Mouse (Mus musculus) thymus, adult 18-20 months (tissue): ENCODE results near the gene Cdadc1.
A peak's percentile ranks its signal among the peaks of the same experiment; 100 is the strongest.

Experiments used
- DNase-seq, 2 experiments: peaks; one replicate each; pipeline ENCODE4 v3.0.0; 2022; ENCODE audit warnings: mixed read lengths in 2 of 2

The Cdadc1 gene

GRCm38 (mm10) chr14:59612920-59613625 is 15.3 kb upstream of the Cdadc1 start:
- no peak for DNase-seq

DNA sequence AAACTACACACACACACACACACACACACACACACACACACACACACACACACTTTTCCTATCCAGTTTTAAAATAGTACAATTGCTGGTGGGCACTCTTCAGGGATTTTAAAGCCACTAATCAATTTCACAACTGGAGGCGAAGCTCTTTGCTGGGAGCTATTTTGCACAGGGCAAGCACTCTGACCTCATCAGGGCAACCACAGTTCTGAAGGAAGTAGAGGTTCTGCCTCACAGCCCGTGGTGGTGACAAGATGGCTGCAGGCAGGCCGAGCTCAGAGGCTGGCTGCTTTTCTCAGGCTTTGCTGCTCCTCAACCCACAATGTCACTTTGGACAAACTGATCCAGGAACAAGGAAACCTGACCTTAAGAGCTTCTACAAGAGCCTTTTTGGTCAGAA is 9.3 kb upstream of the Cdadc1 start:
- DNase-seq, result no peak

- peak; percentile 11 to 31 for DNase-seq
Measured at GRCm38 (mm10) chr14:59605671-59606353, 8.1 kb upstream of the Cdadc1 start.

DNA sequence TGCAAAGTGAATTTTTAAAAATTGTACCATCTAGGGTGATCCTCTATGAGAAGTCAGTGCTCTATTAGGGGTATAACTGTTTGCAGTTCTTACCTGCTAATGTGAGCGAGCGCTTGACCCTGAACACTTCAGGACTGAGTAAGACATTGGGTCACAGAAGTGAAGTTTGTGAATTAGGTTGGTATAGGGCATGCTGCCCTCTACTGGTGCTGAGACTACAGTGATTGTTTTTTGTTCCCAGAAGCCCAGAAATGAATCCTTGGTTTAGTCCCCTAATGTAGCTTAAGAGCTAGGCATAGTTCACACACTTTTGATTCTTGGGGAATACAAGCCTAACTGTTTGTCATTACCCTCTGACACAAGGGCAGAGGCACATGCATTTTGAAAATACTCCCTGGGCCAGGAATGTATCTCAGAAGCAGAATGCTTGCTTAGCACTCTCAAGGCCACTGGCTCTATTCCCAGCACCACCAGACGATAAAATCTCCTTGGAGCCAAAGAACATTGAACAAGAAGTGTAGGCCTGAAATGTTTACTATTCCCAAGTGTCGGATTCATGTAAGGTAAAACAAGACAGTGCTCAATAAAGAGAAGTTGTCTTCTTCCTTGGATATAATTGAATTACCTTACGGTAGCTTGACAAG is 6.4 kb upstream of the Cdadc1 start:
- DNase-seq, result no peak

- DNase-seq, result no peak
Measured at GRCm38 (mm10) chr14:59598260-59598627, 485 bp upstream of the Cdadc1 start.

DNA sequence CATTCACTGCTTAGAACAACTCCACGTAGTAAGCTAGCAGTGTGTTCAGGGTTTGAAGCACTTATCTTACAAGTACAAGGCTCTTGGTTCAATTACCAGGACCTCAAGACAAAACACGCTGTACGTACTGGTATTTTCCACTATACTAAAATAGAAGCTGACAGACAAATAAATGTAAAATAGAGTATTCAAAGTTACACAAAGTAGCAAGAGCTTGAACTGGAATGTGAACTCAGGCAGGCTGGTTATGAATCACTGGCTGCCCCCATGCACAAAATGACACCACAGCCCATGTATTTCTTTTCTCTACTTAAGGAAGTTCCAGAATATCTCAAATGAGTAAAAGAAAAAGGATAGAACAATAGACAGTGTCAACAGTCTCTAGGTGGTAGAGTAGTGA is 2.8 kb downstream of the Cdadc1 start:
- DNase-seq, result no peak

DNA sequence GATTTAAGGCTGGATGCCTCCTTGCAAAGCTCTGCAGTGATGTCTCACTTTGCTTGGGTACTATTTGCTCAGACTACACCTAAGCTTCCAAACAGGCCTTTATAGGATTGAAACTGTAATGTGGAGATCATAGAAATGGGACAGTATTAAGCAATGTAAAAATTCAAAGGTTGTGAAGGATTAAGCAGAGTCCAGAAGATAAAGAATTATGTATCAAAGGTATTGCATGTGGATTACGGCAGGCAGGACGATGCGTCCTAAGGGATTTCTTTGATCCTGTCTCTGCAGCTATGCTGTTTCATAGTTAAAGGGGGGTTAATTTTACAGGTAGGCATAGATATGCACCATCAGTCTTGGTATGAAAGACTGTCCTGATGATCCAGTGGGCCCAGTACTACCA is 5.2 kb downstream of the Cdadc1 start:
- no peak for DNase-seq

DNA sequence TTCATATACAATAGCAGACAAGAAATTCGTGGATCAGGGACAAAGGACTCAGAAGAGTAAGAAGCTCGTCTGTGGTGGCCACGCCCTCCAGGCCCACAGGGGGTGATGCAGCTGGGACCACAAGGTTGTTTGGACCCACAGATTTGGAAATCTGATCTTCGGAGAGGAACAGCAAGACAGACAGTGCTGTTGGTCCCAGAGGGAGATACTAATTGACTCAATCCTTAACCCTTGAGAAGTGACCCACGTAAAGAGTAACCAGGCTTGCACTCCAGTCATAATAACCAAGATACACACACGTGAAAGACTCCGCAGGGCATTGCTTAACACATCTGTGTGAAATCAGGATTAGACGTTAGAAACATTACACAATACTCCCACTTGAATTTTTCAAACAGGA is 5.9 kb downstream of the Cdadc1 start:
- DNase-seq, result no peak

GRCm38 (mm10) chr14:59590614-59591013 is 7.1 kb downstream of the Cdadc1 start:
- no peak for DNase-seq

DNA sequence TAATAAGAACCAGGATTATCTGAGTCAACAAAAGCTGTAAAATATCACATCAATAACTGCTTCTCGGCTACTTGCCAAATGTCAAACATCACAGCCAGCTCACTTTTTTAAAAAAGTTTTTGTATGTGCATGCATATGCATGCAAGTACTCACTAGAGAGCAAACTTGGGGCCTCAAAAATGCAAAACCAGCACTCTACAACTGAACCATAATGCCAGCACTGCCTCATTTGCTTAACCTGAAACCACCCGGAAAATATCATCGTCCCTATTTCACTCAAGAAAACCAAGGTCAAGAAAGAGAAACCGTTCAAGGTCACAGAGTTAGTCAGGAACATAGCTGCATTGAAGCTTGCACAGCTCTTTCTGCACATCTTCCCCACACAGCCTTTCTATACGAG is 21.4 kb downstream of the Cdadc1 start:
- no peak for DNase-seq

DNA sequence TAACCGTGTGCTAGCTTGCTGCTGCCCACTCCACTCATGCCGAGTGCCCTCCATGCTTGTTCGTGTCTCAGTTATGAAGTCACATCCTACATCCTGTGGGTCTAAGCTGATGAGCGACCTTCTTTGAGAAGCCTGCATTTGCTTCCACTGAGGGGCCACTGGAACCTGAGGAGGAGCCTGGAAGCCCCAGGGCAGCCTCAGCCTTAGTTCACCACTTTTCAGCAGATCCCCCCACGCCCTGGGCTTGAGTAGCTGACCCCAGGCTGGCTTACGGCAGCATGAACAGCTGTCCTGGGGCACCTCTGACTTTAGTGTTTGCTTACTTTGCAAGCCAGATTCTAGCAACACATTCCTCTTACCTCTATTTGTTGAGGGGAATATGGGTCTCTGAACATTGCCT is 31.0 kb downstream of the Cdadc1 start:
- DNase-seq, result no peak

GRCm38 (mm10) chr14:59557886-59558285 is 39.9 kb downstream of the Cdadc1 start:
- no peak for DNase-seq

DNA sequence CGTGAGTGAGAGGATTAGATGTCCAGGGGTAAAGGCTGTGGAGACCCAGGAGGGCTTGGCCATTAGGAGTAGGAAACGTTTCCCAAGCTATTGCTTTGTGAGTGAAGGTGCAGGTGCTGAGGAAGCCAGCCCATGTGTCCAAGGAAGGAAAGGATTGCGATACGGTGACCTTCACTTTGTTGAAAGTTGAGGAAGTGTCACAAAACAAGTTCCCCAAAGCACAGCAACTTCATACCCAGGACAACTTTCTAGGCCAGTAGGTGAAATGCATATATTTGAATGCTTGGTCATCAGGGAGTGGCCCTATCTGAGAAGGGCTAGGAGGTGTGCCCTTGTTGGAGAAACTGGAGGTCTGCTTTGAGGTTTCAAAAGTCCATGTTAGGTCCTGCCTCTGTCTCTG is 40.7 kb downstream of the Cdadc1 start:
- DNase-seq, result no peak

GRCm38 (mm10) chr14:59555928-59556531 is 41.7 kb downstream of the Cdadc1 start:
- peak in 1 of 2 experiments; percentile 30 for DNase-seq

DNA sequence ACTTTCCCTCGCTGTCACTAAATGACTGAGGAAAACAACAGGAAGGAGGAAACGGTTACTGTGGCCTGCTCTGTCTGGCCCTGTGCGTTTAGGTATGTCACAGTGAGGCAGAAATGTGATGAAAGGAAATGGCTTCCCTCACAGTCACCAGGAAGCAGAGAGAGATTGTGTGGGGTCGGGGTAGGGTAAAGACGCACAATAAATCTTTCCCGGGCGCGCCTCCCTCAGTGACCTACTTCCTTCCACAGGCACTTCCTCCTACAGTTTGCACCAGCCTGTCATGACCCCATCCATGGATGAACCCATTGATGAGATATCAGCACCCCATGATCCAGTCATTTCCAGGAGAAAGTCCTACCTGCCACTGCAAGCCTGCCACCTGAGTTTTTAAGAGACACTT is 42.7 kb downstream of the Cdadc1 start:
- no peak for DNase-seq

GRCm38 (mm10) chr14:59554025-59554424 is 43.7 kb downstream of the Cdadc1 start:
- DNase-seq, result no peak

DNA sequence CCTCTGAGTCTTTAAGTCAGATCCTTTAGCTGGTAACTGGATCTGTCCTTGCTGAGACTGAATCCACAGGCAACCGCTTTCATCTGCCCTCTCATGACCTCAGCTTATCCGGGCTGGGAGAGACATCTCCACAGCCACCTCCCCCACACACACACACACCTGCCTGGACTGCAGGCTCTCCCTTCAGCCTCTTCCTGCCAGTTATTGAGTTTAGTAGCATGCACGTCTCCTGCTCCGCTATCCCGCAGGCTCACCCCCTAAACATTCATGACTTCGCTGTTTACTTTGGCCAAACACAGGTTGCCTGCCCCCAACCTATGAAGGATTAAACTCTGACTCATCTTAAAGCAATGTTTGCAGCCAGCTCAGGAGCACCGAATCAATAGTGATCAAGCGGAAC is 45.8 kb downstream of the Cdadc1 start:
- no peak for DNase-seq

DNA sequence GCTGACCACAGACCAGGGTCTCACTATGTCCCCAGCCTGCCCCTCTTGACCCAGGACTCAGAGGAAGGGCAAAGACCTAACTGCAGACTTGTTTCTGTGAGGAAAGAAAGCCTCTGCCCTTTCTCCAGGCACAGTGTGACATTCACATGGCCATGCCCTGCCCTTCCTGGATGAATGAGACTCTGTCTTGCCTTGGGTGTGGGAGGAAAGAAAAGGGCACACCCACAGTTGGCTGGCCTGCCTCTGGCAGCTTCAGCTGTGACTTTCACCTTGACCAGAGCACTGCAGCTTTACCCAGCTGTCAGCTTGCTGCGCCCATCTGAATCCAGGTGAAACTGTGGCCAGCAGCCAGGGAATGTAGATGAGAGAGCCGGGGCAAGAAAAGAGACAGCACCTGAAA is 46.9 kb downstream of the Cdadc1 start:
- no peak for DNase-seq

DNA sequence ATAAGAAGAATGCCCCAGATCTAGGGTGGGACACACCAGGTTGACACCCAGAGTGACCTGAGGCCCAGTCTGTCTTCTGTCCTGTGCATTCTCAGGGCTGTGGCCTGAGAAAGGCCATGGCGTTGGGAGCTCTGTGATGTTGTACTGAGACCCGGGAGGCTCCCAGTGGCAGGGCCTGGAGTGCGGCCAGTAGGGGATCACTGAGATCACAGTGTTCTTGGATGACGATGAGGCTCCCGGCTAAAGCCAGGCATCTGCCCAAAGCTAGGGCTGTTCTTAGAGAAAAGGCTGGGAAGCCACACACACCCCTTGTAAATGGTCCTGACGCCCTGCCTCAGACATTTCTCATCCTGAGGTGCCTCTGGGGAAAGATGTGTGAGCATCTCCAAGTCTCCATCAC is 48.7 kb downstream of the Cdadc1 start:
- DNase-seq, result no peak

DNA sequence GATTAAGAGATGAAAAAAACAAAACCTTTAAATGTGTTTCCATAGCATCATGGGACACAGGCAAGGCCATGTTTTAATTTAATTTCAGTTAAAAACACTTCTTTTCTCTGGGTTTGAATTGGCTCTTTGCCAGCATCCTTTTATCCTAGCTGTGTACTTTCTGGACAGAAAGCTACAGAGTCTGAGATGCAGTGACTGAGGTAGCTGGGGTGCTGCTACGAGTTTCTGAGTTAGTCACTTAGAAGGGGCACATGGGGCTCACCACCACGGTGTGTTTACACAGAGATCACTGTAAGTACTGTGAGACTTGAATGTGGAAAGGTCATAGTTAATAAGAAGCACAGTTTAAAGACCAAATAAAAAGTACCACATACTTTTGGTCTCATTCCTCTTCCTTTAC is 49.2 kb downstream of the Cdadc1 start:
- DNase-seq, result no peak

DNA sequence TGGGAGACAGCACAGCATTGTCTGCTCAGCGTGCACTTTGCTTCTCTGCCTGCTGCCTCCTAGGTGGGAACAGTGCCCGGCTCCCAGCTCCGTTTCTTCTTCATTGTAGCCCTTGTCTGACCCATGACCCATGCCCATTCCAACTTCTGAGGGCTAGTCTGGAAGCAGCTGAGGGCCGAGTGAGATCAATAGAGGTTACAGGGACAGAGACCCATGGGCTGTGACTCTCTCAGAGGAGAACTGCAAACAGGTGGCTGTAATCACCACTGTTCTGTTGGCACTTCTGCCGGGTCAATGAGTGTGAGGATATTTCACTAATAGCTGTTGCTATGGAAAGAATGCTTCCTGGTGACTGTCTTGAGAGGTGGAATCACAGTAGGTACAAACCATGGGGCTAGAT is 50.2 kb downstream of the Cdadc1 start:
- no peak for DNase-seq

DNA sequence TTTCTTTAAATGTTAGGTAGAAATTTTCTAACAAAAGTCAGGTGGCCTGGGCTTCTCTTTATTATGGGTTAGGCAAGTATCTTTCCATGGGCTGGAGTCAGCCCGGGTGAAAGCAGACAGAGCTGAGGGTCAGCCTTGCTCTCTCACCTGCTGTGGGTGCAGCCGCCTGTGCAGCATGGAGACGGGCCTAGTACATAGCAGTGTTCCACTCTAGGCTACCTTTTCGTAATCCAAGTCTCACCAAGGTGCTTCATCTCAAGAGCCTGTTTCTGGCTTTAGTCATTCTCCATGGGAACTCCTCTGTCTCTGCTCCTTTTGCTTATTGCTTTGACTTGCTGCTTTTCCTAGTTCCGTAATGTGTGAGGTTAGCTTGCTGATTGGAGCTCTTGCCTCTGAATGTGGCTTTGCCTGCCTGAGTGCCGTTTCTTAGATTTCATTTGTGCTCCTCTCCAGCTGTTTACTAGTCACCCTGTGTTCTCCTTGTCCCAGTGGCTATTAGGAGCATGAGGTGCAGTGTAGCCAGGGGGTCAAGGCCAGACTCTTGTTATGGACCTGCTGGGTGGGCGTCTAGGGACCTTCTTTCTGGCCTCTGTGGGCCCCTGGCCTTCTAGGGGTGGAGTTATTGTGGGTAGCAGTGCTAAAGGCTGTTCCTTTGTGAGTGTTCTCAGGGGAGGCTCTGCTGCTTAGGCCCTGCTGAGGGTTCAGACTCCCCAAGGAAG is 51.4 kb downstream of the Cdadc1 start:
- no peak for DNase-seq

DNA sequence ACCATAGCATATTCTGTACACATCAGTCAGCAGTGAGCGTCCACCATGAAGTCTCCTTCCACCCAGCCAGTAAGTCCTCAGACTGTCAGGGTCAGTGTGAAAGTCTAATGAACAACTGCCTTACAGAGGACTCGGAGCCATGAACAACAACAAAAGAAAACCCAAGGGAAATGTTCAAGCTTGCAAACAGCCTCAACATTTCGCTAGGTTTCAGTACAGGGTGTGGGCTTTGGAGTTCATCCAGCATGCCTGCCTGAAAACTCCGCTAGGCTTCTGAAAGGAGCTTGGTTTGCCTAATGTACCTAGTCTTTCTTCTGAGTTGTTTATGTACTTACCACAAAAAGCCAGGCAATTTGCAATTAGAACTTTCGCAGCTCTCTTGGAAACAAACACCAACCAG is 53.8 kb downstream of the Cdadc1 start:
- no peak for DNase-seq
